Mouse (Mus musculus): ENCODE data around the gene Prl3c1. TPM values are rescaled to one million over a fixed set of nuclear protein-coding genes. Genes with fewer than 3 reads are reported as not detected.
"Not testable (repeated sequence)": the region's sequence is repeated elsewhere in the genome, so short reads cannot be mapped to it uniquely, and the experiment has no call there.

The Prl3c1 gene
- polyA plus RNA-seq (2012; rRNA removed) = not detected in 2 replicates

- DNase-seq (ENCODE audit: low read depth) = no peak
Measured at GRCm38 (mm10) chr13:27196359-27196758, at the start of gene Prl3c1. TSS of gene Prl3c1 (plus strand) at chr13:27196659.

GRCm38 (mm10) chr13:27148264-27148663, 48.2 kb upstream of the Prl3c1 start:
- DNase-seq (ENCODE audit: low read depth) = no peak

GRCm38 (mm10) chr13:27156490-27156889, 40.0 kb upstream of the Prl3c1 start, which contains the start of gene Prl3d3:
TSS of gene Prl3d3 (plus strand) at chr13:27156790.
- DNase-seq (ENCODE audit: low read depth) = not testable (repeated sequence)

GRCm38 (mm10) chr13:27241547-27241946, 45.1 kb downstream of the Prl3c1 start, which contains the start of gene Prl3b1:
TSS of gene Prl3b1 (plus strand) at chr13:27241847.
- no peak for DNase-seq (ENCODE audit: low read depth)

Other genes with a start within 250 kb of the Prl3c1 start
- not detected in 2 replicates for gene Prl, start 139.1 kb upstream of the Prl3c1 start, polyA plus RNA-seq (2012; rRNA removed)
- not detected in 2 replicates for gene Prl3d1, start 102.5 kb upstream of the Prl3c1 start, polyA plus RNA-seq (2012; rRNA removed)
- gene Prl3d2, start 75.0 kb upstream of the Prl3c1 start, polyA plus RNA-seq (2012; rRNA removed) = not detected in 2 replicates
- not detected in 2 replicates for gene Prl3d3, start 39.9 kb upstream of the Prl3c1 start, polyA plus RNA-seq (2012; rRNA removed)
- gene Prl3b1, start 45.2 kb downstream of the Prl3c1 start, polyA plus RNA-seq (2012; rRNA removed) = not detected in 2 replicates
- gene Prl3a1, start 62.8 kb downstream of the Prl3c1 start, polyA plus RNA-seq (2012; rRNA removed) = not detected in 2 replicates
- gene Prl6a1, start 116.0 kb downstream of the Prl3c1 start, polyA plus RNA-seq (2012; rRNA removed) = not detected in 2 replicates
- not detected in 2 replicates for gene Prl8a2, start 149.0 kb downstream of the Prl3c1 start, polyA plus RNA-seq (2012; rRNA removed)
- gene Prl2b1, start 194.2 kb downstream of the Prl3c1 start, polyA plus RNA-seq (2012; rRNA removed) = not detected in 2 replicates
- gene Prl8a6, start 242.0 kb downstream of the Prl3c1 start, polyA plus RNA-seq (2012; rRNA removed) = not detected in 2 replicates